Mouse (Mus musculus): ENCODE results near the gene Usp21.

DNA sequence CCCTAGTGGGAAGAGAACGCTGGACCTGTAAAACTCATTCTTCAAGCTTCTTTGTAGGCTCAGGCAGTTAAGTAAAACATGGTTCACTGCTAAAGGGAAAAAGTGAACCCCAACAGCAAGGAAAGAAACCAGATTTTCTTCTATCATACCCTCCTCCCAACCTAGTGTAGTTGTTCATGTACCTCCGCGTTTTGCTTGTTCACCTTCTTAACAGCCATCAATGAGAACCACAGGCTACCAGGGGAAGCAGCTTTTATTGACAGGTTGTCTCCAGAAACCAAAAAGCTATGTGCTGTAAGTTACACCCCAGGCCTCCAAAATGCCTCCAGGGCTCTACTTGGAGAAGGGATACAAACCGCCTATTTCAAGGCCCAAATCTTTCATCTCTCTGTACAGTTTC, 537 bp upstream of the Usp21 start:
- TF ChIP-seq CTCF (IDR thresholded peaks at IDR 0.05; ENCODE audit: borderline replicate concordance, control insufficient read depth, extremely low read depth, insufficient read depth, low read length, poor library complexity) (no peak), POLR2A (IDR thresholded peaks at IDR 0.05; ENCODE audit: control insufficient read depth, extremely low read depth, insufficient read depth, low read length, poor library complexity) (no peak)

All from thymus, adult 2 months (tissue).